Mouse (Mus musculus) Muller cell, postnatal 12 days (primary cell): ENCODE data around the gene Nsrp1.
"Not testable (repeated sequence)": the region's sequence is repeated elsewhere in the genome, so short reads cannot be mapped to it uniquely, and the experiment has no call there.

Source experiments
- DNase-seq: peaks from one replicate; pipeline ENCODE4 v3.0.0-alpha.2; 2015; ENCODE audit errors: inconsistent ontology term

Gene Nsrp1

GRCm38 (mm10) chr11:77078273-77079134 lies at the start of gene Nsrp1:
Nsrp1 (minus strand) TSS chr11:77078435.
- DNase-seq: peak; percentile 87

DNA sequence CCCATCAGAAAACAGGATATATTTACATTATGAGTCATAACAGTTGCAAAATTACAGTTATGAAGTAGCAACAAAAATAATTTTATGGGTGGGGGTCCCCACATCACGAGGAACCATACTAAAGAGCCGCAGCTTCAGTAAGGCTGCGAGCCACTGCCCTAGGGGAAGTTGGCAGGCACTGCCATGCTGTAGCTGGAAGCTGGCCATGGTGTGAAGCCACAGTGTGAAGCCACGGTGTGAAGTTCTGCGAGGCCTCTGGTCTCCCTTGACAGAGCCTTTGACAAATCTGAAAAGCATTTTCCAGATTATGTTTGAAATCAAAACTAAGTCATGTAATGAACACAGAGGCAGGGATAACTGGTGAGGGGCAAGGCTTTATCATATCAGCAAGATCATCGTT lies 32.9 kb upstream of the Nsrp1 start:
- no peak for DNase-seq

DNA sequence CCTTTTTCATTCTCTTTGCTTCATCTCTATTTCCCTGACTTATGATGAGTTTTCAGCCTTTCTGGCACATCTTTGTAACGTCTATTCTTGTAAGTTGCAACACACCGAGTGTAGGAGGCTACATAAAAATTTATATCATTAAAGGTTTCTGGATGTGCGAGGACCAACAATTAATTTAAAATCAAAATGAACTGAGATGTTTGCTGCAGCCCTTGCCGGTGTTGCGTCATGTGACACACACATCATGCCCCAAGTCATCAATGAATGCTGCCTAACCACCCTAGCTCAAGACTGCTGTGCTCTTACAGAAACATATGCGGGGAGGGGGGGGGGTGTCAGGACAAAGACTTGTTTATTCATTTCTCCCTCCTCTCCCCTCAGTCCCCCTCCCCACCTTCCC lies 30.2 kb upstream of the Nsrp1 start:
- no peak for DNase-seq

- not testable (repeated sequence) for DNase-seq
Measured at GRCm38 (mm10) chr11:77107872-77108271, 29.6 kb upstream of the Nsrp1 start.

DNA sequence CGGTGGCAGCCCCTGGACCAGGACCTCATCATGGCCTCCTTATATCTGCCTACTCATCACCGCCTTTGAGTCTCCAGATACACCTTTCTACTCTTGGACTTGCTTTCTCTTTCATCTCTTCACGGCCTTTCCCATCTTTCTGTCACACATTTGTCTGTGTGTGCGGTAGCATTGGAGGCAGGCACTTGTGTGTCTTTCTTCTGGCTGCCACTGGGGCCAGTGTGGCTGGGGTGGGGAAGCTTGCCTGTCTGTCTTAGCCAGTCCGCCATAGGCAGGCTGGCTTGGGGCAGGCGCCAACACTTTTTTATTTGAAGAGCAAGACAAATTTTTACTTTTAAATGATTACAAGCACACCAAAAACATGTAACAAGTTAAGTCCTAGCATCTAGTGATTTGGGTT lies 28.7 kb upstream of the Nsrp1 start:
- DNase-seq: no peak

- peak; percentile 55 for DNase-seq
Measured at GRCm38 (mm10) chr11:77100137-77100937, 22.1 kb upstream of the Nsrp1 start.

DNA sequence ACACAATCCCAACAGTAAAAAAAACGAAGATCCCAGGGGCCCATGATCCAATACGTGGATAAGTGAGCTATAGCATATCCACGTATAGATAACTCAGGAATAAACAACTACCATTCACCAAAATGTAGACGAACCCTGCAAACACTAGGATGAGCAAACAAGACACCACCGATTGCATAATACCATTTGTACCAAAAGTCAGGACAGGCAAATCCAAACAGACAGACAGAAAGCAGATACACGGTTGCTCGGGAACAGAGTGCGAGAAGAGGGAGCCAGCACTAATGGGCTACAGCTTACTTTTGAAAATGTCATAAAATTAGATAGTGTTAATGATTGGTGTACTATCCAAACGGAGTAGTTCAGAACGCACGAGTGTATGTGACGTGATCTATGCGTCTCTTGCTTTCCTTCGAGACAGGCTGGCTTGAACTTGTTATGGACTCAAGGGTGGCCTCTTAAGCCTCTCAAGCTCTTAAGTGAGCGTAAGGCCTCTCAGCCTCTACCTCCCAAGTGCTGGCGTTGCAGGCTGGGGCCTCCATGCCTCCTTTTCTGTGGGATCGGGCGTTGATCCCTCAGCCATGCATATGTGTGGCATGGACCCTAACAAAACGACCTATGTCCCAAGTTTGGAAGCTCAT lies 20.2 kb upstream of the Nsrp1 start:
- no peak for DNase-seq

DNA sequence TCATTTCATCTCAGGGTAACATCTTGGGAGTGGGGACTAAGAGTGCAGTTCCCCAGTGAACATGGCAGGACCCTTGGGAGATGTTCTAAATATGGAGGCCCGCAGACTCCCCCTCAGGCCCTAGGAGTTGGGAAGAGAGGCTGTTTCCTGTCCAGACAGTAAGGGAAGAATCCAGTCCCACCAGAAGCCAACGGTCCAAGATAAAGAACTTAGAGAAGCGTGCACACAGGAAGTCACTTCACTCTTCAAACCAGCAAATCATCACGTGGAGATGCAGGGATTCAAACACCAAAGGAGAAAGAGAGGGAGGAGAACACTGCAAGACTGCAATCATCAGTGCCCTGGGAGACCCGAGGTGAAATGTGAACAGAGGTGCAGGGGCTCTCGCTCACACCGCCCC lies 18.8 kb upstream of the Nsrp1 start:
- no peak for DNase-seq

GRCm38 (mm10) chr11:77096581-77096980 lies 18.3 kb upstream of the Nsrp1 start:
- no peak for DNase-seq

DNA sequence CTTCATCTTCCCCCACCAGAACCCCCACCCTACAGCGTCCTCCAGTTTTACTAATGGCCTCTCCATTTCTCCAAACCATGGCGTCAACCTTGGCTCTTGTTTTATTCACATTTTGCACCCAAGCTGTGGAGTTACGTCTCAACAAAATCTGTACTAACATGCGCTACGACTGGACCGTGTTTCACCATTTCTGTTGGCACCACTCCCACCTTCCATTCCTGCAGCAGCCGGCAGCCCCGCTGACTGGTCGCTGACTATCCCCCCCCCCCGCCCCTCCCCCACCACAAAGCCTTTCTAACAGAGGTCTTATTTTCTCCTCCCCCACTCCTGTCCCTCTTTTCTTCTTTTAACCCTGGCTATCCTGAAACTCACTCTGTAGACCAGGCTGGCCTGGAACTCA lies 17.0 kb upstream of the Nsrp1 start:
- no peak for DNase-seq

GRCm38 (mm10) chr11:77094136-77094535 lies 15.9 kb upstream of the Nsrp1 start:
- no peak for DNase-seq

DNA sequence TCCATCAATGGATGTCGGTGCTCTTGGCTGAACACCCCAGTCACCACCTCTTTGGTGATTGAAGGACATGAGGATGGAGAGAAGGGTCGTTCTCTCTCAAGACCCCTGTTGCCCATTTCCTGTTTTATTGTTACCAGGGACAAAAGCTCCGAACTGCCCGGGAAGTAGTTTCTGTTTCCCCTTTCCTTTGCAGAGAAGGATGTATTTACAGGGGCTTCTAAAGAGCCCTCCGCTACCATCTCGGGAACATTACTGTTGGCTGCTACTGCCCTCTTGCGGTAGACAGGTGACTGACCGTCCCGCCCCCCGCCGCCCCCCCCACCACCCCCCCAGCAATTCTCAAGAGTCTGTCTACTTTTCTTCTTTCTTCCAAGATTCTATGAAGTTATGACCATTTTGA lies 15.0 kb upstream of the Nsrp1 start:
- DNase-seq: peak; percentile 37

GRCm38 (mm10) chr11:77089162-77089561 lies 10.9 kb upstream of the Nsrp1 start:
- DNase-seq: no peak

GRCm38 (mm10) chr11:77087004-77087403 lies 8.8 kb upstream of the Nsrp1 start:
- DNase-seq: no peak

- no peak for DNase-seq
Measured at GRCm38 (mm10) chr11:77084001-77084682, 5.9 kb upstream of the Nsrp1 start.

DNA sequence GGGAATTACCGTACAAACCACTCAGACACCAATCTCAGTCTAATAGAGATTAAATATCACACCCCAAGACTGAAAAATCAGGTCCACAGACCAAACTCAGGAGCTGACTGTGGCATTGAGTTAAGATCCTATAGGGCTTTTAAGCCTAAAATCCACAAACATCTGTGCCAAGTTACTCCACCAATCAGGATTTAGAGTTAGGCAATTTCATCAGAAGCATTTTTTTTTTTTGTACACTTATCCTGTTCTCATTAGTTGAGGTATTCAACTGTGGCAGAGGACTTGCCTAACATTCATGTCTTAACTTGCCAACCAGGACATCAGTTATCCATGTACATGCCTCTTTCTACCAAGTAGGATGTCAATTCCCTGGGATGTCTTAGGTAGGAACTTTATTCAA lies 1.1 kb upstream of the Nsrp1 start:
- no peak for DNase-seq

GRCm38 (mm10) chr11:77077792-77078191 lies 443 bp downstream of the Nsrp1 start:
- DNase-seq: no peak

GRCm38 (mm10) chr11:77077331-77077730 lies 904 bp downstream of the Nsrp1 start:
- not testable (repeated sequence) for DNase-seq

GRCm38 (mm10) chr11:77070721-77071120 lies 7.5 kb downstream of the Nsrp1 start:
- DNase-seq: no peak

GRCm38 (mm10) chr11:77068825-77069224 lies 9.4 kb downstream of the Nsrp1 start:
- no peak for DNase-seq

DNA sequence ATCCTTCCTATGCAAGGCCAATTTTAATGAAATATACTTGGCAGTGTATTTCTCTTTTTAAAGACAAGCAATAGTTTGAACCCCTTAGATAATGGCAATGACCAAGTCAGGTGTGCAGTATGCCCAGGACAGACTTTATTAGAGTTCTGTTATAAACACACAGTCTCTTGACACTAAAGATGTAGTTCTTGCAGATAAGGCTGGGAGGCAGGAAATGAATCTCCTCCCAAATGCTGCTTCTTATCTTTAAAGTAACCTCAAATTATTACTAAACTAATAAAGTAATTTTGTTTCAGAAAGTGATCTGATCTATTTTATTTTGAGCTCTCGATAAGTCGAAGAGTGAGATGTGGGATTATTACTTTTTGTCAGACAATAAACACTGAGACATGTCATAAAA lies 14.8 kb downstream of the Nsrp1 start:
- no peak for DNase-seq

DNA sequence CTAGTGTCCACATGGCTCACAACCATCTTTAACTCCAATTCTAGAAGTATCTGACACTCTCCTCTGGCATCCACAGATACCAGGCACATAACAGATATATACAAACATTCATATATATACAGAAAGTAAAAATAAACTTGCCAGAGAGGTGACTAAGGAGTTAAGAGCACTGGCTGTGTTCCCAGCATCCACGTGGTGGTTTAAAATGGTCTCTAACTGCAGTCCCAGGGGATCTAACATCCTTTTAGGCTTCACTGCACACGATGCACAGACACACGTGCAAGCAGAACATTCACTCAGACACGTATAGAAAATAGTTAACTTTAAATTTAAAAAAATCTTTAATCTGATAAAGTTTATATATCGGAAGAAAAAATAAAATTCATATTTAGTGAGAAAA lies 16.3 kb downstream of the Nsrp1 start:
- no peak for DNase-seq
